Mouse (Mus musculus): ENCODE measurements around the gene Cbarp. TPM values are rescaled to one million over a fixed set of nuclear protein-coding genes. Genes with fewer than 3 reads are reported as not detected.
A peak's percentile ranks its signal among the peaks of the same experiment; 100 is the strongest.

The Cbarp gene
- total and polyA plus RNA-seq, 3 experiments = 74.5 to 118 (median 84.3) TPM

DNA sequence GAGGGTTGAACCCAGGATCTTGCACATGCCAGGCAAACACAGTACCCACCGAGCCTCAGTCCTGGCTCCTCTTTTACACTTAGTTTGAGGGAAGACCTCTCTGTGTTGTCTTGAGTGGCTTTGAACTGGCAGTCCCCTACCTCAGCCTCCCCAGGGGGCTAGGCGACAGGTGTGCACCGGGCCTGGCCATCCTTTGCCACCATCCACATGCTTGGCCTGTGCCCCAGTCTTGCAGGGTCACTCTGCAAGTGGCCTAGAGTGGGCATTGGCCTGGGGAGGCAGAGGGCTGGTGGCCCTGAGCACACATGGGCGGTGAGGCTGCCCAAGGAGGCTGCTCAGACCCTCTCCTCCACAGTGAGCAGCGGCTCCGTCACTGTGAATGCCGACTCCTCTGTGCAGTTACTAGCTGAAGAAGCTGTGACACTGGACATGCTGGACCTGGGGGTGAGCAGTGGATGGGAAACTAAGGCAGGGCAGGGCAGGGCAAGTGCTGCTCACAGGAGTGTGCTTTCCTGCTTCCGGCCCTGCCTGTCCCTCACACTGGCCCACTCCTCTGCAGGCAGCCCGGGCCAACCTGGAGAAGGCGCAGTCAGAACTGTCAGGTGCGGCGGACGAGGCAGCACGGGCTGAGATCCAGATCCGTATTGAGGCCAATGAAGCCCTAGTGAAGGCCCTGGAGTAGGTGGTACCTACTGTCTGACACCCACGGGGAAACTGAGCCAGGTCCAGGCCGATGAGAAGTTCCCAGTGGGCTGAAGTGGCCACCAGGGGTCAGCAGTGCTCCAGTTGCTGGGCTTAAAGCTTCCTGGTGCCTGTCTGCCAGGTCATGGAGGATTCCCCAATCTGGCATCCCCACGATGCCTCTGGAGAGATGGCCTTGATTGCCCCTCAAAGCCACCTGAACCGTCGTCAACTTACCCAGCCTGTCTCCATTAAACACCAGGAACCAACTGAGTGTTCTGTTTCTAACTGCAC is 4.5 kb upstream of the Cbarp start:
- DNase-seq = peak; percentile 78

- no peak for DNase-seq
Observed at GRCm38 (mm10) chr10:80144159-80144558, 3.5 kb upstream of the Cbarp start.

DNA sequence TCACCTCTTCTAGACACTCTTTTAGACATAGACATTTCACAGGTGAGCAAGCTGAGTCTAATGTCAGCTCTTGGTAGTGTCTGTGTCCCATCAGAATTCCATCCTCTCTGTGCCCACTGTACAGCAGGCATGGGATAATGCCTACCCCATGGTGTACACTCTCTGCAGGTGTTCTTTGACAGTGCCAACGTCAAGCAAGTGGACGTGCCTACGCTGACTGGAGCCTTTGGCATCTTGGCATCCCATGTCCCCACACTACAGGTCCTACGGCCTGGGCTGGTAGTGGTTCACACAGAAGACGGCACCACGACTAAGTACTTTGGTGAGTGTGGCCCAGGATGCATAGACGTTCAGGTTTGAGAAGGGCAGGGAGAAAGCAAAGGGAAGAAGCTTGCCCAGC is 3.0 kb upstream of the Cbarp start:
- DNase-seq = no peak

GRCm38 (mm10) chr10:80142530-80142925 is 1.9 kb upstream of the Cbarp start:
- no peak for DNase-seq

DNA sequence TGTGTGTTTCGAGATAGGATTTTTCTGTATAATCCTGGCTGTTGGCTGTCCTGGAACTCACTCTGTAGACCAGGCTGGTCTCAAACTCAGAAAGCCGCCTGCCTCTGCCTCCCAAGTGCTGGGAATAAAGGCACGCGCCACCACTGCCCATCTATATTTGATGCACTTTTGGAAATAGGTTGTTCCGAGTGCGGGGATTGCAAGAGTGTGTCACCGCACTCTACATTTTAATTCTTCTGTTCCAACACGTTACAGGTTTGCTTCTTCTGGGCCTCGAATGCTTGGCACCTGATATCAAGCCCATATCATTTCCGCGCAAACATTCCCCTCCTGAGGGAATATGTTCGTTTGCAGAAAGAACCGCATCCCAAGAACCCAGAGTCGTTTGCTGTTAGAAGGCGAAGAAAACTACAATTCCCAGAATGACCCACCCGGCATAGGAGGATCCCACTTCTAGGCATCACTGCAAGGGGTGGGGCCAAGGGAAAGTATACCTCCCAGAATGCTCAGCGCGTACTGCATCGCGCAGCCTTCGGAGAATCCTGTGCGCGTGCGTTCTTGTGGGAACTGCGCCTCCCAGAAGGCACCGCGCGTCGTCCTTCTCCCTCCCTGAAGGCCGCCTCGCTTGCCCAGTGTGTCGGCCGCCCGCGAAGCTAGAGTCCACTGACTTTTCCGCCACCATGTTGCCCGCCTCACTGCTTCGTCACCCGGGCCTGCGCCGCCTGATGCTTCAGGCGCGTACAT is 1.3 kb upstream of the Cbarp start:
- peak; percentile 96 for DNase-seq

DNA sequence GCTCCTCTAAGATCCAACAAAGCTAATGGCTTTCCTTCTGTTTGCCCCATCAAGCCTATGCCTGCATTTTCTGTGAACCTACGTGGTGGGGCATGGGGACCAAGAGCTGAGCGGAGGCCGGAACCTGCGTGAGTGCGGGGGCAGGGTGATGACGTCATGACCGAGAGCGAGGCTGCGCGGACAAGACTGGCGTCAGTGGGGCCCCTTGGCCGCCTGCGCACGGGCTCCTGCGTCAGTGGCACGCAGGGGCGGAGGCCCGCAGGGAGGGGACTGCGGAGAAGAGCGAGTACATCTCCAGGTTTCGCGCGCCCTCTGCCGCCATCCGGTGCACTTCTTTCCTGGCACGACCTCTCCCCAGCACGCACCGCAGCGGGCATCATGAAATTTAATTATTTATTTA is 608 bp upstream of the Cbarp start:
- DNase-seq = peak; percentile 98

DNA sequence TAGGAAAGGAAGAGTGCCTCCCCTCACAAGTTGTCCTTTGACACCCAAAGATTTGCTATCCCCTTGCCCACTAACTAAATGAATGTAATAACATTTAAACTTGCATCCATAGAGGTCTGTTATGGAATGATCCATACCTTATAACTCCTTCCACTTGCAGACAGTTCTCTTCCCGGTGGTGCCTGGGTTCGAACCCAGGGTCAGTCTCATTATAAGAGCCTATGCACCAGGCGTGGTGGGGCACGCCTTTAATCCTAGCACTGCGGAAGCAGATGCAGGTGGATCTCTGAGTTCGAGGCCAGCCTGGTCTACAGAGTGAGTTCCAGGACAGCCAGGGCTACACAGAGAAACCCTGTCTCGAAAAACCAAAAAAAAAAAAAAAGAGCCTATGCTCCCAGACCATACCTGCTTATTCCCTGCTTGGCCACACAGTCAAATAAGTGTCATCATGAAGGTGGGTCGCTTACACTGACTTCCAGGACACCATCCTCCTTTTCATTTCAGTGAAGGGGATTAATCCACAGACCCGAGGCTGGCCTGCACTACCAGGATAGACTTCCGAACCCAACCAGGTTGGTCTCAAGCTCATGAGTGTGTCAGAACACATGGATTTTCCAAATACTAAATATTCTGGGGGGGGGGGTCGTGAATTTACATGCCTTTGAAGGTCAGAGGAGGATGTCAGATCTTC is 515 bp downstream of the Cbarp start:
- DNase-seq = no peak

DNA sequence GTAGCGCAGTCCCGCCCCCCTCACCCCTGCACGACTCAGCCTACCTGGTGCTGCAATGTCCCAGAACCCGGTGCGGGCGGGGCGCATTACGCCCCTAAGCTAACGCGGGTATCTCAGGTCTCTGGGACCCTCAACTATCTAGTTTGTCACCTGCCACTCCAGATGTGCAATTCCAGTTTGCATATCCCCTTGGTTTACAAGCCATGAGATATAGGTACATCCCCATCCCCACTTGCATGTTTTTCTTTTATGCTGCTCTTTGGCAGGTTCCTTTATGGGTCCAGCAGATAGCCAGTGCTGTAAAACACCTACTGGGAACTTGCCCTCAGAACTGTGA is 1.2 kb downstream of the Cbarp start:
- DNase-seq = no peak

DNA sequence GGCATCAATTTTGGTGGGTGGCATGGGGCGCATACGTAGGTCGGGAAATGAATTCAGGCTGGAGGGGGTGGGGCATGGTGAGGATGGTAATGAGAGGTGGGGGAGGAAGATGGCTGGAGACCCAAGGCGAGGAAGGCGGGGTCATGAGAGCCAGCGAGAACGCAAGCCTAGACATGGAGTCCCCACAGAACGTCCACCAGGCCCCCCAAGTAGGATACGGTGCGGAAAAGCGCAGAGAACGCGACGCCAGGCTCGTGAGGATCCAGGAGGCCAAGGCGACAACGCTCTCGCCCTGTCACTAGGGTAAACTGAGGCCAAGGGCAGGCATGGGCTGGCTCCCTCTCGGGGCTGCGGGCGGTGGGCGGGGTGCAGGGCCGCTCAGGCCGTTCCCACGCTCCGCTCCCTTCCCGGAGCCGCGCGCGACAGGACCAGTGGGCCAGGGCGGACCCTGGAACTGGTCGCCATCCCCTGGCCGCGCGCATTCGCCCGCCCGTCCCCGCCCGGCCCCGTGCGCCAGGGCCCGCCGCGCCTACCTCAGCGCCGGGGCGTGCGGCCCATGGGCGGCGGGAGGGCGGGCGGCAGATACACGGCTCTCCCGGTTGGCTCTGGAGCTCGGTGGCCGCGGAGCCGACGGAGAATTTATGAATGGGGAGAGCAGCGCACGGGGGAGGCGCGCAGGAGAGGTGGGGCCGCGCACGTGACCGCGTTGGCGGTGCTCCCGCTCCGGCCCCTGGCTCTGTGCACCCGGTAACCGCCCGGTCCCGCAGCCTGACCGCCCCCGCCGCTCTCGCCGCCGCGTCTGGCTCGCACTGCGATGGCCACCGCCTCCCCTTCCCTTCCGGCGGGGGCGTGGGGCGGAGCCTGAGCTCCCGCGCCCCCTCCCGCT is 1.8 kb downstream of the Cbarp start, which contains the start of gene Atp5d:
Atp5d (plus strand) TSS at position 80 of the 886 bp plus-strand sequence.
- DNase-seq = peak; percentile 89

DNA sequence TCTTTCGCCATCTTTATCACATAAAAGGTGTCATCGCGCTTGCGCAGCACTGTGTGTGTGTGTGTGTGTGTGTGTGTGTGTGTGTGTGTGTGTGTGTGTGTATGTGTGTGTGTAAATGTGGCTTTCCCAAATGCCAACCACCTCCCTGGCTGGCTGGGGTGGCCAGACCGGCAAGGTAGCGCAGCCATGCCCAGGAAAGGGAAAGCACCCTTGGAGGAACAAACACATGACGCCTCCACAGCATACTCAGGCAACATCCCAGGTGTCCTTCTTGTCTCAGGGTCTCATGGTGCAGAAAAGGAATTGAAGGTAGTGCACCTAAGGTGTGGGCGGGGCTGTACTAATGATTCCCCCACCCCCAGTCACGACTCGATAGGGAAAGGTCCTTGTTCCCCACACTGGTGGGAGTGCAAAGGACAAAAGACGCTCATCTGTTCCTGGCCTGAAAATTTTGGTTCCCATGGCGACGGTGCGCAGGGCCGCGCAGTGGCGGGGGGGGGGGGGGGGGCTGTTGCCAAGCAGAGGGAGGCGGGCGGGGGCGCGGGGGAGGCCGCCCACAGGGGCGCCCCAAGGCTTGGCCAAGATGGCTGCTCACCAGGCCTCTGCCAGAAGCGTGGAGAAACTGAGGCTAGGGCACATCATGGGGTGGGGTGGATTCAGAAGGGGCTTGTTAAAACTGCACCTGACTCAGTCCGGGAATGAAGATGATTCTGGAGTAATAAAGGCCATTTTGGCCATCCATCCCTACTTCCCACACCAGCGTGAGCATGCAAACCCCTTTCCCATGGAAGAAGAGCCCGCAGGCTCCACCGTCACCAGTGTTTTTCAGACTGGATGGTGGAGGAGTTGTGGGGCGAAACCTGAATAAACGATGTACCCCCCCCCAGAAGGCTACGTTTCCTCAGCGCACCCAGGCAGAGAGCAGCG is 2.7 kb downstream of the Cbarp start:
- DNase-seq = peak; percentile 53

DNA sequence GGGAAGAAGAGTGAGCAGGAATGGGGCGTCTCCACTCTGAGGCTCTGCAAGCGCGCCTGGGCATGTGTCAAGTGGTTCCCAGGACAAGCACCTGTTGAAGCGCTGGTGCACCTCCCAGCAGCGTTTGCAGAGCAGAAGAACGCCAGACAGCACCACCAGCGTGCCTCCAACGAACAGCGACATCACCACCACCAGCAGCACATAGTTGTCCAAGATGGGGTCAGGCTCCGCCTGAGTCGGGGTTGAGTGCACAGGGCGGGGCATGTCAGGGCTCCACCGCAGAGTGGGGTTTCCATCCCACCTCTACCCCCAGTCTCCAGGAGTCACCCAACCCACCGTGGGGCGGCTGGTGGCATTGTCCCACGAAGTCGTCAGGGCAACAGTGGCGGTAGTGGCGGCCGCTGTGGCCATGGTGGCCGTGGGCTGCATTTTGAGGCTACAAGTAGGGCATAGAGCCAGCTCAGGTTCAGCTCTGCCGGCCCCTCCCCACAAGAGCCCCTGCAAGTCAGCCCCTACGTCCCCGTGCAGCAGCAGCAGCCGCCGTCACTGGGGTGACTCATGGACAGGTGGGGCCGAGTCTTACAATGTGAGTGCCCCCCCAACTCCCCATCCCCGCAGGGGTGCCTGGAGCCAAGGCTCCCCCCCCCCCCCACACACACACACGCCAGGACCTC is 3.5 kb downstream of the Cbarp start:
- peak; percentile 59 for DNase-seq

- peak; percentile 59 for DNase-seq
Observed at GRCm38 (mm10) chr10:80136179-80136951, 4.3 kb downstream of the Cbarp start.

DNA sequence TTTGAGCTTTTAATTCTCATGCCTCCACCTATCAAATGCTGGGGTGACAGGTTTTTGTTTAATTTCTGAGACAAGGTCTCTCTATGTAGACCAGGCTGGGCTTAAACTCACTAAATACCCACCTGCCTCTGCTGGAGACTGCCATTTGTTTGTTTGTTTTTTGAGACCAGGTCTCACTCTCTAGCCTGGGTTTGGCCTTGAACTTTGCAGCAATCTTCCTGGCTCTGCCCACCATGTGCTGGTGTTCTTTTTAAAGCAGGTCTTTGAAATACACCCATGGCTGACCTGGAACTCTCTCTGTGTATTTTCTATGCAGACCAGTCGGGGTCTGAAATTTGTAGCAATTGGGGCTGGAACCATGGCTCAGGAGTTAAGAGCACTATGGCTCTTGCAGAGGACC is 5.0 kb downstream of the Cbarp start:
- DNase-seq = peak; percentile 30

DNA sequence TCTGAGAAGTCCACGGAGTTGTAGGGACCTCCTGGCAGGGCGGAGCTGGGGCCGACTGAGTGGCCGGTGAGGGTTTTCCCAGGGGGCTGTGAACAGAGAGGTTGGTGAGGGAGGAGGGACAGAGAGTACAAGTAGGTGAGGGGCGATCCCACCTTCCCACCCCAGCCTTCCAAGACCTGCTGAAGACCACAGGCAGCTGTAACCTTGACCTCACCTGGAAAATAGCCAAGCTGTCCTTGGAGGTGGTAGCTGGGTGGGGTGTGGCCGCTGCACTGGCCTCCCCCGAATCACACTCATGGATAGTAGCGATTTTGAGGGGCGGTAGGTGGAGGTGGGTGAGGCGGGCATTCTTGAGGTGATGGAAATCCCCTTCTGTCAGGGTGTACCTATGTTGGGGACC is 5.5 kb downstream of the Cbarp start:
- no peak for DNase-seq

DNA sequence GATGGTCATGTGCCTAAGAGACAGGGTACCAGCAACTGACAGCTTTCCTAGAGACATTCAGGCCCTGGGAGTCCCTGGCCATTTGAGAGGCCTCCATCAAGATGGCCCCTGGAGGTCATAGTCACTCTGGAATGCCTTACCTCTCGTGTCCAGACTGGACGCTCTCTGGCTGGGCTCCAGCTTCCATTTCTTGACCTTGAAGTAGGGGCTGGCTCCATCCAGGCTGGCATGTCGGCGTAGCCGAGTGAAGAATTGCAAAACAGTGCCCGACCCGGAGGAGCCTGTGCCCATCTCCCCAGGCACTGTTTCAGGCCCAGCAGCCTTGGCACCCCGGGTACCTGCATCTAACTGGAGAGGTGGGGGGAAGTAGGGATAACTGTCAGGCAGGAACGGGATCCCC is 6.2 kb downstream of the Cbarp start:
- peak; percentile 53 for DNase-seq

DNA sequence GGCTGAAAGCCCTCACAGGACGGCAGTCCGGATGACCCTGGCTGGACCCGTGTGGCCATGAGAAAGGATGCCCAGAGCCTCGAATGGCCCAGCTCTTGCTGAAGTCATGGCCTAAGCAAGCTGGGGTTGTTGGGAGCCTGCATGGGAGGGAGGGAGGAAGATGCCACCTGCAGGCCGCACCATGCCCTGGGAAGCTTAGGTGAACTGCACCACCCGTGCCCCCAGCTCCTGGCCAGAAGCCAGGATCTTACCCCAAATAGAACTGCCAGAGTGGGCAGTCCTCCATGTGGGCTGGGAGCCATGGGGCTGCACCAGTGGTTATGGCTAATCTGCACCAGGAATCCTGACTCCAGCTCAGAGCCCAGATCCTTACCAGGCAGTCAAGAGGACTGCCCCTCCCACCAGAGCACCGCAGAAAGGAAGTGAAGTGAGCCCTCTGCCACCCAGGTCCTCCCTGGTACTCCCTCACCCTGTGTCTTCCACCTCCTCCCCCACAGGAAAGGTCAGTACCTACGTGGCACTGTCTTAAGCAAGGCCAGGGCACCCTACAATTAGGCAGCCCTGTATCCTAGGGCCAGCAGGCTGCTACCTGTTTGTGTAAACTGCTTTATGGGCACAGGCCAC is 7.3 kb downstream of the Cbarp start:
- DNase-seq = peak; percentile 55

DNA sequence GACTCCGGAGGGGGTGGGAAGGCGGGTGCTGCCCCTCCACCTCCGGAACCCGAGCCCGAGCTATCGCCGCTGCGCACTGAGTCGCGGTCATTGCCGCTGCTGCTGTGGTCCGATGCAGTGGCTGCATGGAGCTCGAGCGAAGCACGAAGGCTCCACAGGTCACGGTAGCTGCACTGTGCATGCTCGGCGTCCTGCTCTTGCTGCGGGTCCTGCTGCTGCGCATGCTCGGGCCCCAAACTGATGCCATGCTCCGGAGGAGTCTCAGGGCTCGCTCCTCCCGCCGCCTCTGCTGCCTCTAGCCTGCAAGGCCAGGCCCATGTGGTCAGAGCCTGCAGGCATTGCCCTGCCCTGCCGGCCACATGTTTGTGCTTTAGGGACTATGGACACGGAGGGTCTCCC is 8.7 kb downstream of the Cbarp start:
- peak; percentile 45 for DNase-seq

DNA sequence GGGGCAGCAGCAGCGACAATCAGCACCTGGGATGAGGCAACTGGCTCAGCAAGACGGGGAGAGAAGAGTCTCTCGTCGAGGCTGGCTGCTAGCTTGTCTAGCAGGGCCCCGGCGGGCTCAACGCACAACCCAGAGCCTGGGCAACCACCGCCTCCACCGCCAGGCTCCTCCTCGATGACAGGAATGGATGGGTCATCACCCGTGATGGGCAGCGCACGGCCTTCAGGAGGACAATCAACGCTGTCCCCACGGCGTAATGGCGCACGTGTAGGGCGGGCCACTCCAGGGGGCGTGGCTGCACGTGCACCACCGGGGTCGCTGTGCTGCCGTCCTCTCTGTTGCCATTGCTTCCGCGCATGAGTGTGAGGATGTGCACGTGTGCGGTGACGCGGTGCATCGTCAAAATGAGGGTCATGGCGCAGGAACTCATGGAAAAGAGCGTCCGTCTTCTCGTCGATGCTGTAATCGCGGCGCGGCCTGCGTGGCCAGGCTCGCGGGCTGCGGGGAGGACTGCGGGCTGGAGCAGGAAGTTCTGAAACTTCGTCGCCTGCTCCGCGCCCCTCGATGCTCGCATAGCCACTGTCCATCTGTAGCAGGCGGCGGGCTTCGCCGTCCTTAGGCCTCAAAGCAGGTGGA is 9.2 kb downstream of the Cbarp start:
- DNase-seq = peak; percentile 82
